Mouse (Mus musculus) C2C12 (cell line): ENCODE data around the gene Olfr1294.

Experiments used
- CEBPB ChIP-seq: IDR thresholded peaks from one replicate; pipeline ENCODE4 v1.6.1; 2011; ENCODE audit warnings: low read depth, mild to moderate bottlenecking, control low read depth, moderate library complexity
- CTCF ChIP-seq: IDR thresholded peaks from one replicate; pipeline ENCODE4 v1.5.1; 2011; ENCODE audit not compliant: control insufficient read depth, insufficient read depth, insufficient read length
- FOSL1 ChIP-seq: IDR thresholded peaks from one replicate; pipeline ENCODE4 v1.8.0; 2011; ENCODE audit warnings: mild to moderate bottlenecking, low read length; ENCODE audit not compliant: poor library complexity, insufficient read depth, severe bottlenecking
- MAX ChIP-seq: IDR thresholded peaks from one replicate; pipeline ENCODE4 v1.6.1; 2011; ENCODE audit warnings: mild to moderate bottlenecking, control low read depth
- MYOD1 ChIP-seq: IDR thresholded peaks from one replicate; pipeline ENCODE4 v1.6.1; 2011; ENCODE audit warnings: low read depth; ENCODE audit not compliant: control insufficient read depth, insufficient read length
- MYOG ChIP-seq: IDR thresholded peaks from one replicate; pipeline ENCODE4 v1.6.1; 2011; ENCODE audit not compliant: control insufficient read depth, insufficient read length; ENCODE audit errors: extremely low read depth
- USF1 ChIP-seq: IDR thresholded peaks from one replicate; pipeline ENCODE4 v1.6.1; 2011; ENCODE audit warnings: low read depth, mild to moderate bottlenecking, control low read depth, moderate library complexity

DNA sequence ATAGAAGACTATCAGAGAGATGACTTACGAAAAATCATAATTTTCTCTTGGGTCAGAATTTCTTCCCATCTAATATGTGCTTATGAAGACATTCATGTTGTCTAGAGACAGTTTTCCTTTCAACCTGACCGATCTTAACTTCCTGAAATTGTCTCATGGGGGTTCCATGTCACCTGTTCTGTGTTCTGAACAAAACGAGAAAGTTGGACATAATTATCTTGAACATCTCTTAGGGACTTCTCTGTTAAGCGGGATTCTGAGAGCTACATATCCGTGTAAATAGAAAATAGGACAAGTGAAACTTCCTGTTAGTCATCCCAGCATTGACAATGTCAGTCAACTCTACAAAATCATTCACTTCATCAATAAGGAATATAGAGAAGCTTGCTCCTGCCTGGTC, 46.4 kb downstream of the Olfr1294 start, which contains the start of gene Olfr1290:
- TF ChIP-seq CTCF (no peak), MYOG (no peak), FOSL1 (no peak), MAX (no peak), CEBPB (no peak), USF1 (no peak), MYOD1 (no peak)
